Mouse (Mus musculus) myocyte (in vitro differentiated cells): Measurements from ENCODE around the gene Ly75.

Experiments
- MAX ChIP-seq: IDR thresholded peaks from one replicate; pipeline ENCODE4 v1.6.1; 2011; ENCODE audit warnings: low read depth, mild to moderate bottlenecking, control low read depth
- MYOG ChIP-seq, 3 experiments: IDR thresholded peaks; one replicate each; pipeline ENCODE4 v1.6.1; 2011; ENCODE audit warnings: control low read depth in 2 of 3, low read depth in 2 of 3, mild to moderate bottlenecking in 2 of 3; ENCODE audit not compliant: insufficient read length in 2 of 3, control insufficient read depth in 1 of 3, insufficient read depth in 1 of 3
- POLR2A ChIP-seq: IDR thresholded peaks from one replicate; pipeline ENCODE4 v1.6.1; 2011; ENCODE audit warnings: low read depth, mild to moderate bottlenecking, control low read depth, moderate library complexity; ENCODE audit not compliant: insufficient read length
- POLR2AphosphoS2 ChIP-seq: IDR thresholded peaks from one replicate; pipeline ENCODE4 v1.6.1; 2011; ENCODE audit warnings: low read depth, control low read depth; ENCODE audit not compliant: insufficient read length
- TCF12 ChIP-seq: IDR thresholded peaks from one replicate; pipeline ENCODE4 v1.6.1; 2011; ENCODE audit warnings: mild to moderate bottlenecking, control low read depth; ENCODE audit not compliant: poor library complexity, insufficient read depth, severe bottlenecking
- TCF3 ChIP-seq: IDR thresholded peaks from one replicate; pipeline ENCODE4 v1.6.1; 2011; ENCODE audit warnings: low read depth, control low read depth; ENCODE audit not compliant: insufficient read length
- USF1 ChIP-seq: IDR thresholded peaks from one replicate; pipeline ENCODE4 v1.6.1; 2011; ENCODE audit warnings: low read depth, mild to moderate bottlenecking, control low read depth, moderate library complexity

DNA sequence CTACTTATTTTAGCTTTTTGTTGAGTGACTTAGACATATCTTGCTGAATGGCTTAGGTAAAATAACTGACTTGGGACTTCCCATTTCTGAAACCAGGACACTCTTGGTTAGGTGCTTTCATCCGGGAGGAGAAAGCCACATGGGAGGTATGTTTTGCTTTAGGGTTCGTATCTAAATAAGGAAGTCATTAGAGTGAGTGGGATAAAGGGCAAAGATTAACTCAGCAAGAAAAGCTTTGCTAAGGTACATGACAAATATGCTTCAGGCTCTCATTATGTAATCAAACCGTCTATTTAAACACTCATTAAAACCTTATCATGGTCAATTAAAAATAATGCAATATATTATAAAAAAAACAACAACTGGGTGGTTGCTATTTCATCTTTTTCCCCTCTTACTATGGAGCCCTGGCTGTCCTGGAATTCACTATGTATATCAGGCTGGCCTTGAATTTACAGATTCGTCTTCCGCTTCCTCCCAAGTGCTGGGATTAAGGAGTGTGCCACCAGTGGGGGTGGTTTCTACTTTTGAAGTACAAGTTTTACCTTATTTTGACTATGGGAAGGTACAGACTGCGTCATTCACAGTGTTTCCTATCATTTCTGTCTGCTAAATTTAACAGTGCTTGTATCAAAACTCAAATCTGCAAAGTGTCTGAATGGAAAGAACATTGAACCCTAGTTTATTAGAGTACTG lies 60.9 kb downstream of the Ly75 start:
- TF ChIP-seq POLR2A = no peak
- no peak for TF ChIP-seq MAX
- no peak for TF ChIP-seq TCF3
- TF ChIP-seq MYOG (IDR thresholded peaks at IDR 0.05; ENCODE audit: control insufficient read depth in 1 of 3, insufficient read depth in 1 of 3, insufficient read length in 2 of 3, low read depth in 2 of 3) = no peak
- no peak for TF ChIP-seq USF1
- TF ChIP-seq POLR2AphosphoS2 = no peak
- TF ChIP-seq TCF12 = no peak
